Comparison of ENCODE assay signal across 8 mouse cellular contexts in genomic region chr19:4169378-4169784, GRCm38 (mm10). TPM values are rescaled to one million over a fixed set of nuclear protein-coding genes. Genes with fewer than 3 reads are reported as not detected.
DNase-seq lines count a peak whose midpoint lies in the region; ATAC-seq lines count a peak whose summit lies in the region.

No protein-coding gene starts in this region.

- H3K4me3 ChIP-seq in brown adipose tissue, adult 24 weeks (ENCODE audit: insufficient read depth, low read depth, low read length): peak overlapping the region; percentile 60
- H3K4me3 ChIP-seq in heart, embryonic 14.5 days (ENCODE audit: control insufficient read depth in 1 of 2, insufficient read depth in 1 of 2, low read depth in 1 of 2, low read length in 2 of 2): peak overlapping the region; percentile 46
- H3K4me3 ChIP-seq in liver, embryonic 13.5 days (replicated peaks): peak overlapping the region; percentile 65
- peak overlapping the region; percentile 53 for H3K4me3 ChIP-seq in stomach, embryonic 16.5 days (replicated peaks; ENCODE audit: low read length)

- H3K4me2 ChIP-seq in heart, embryonic 14.5 days (ENCODE audit: low read length): peak overlapping the region; percentile 91
- H3K4me2 ChIP-seq in liver, embryonic 13.5 days: peak overlapping the region; percentile 97
- peak overlapping the region; percentile 97 for H3K4me2 ChIP-seq in stomach, embryonic 16.5 days (ENCODE audit: low read depth, low read length)

- no peaks in the 10 kb centered on the region for H3K36me3 ChIP-seq in heart, embryonic 14.5 days (ENCODE audit: control insufficient read depth, insufficient read depth, low read length)
- H3K36me3 ChIP-seq in liver, embryonic 13.5 days: no peaks in the 10 kb centered on the region
- H3K36me3 ChIP-seq in stomach, embryonic 16.5 days (ENCODE audit: control insufficient read depth, insufficient read depth, low read length): no peaks in the 10 kb centered on the region

- peak; percentile 99 for DNase-seq in CD4-positive, CD25-positive, alpha-beta regulatory T cell, adult 2 months (ENCODE audit: low read depth, low spot score)
- peak; percentile 94 for DNase-seq in fibroblast of lung, adult 2 months (ENCODE audit: low read depth)
- peak; percentile 100 for DNase-seq in kidney, postnatal 14 days
- DNase-seq in liver, embryonic 13.5 days: peak; percentile 99
- DNase-seq in neural tube, embryonic 10.5 days (ENCODE audit: extremely low spot score, low spot score): peak; percentile 99

- no peaks in the 10 kb centered on the region for H3K9me3 ChIP-seq in heart, embryonic 14.5 days (ENCODE audit: control insufficient read depth, low read length)
- H3K9me3 ChIP-seq in liver, embryonic 13.5 days (replicated peaks): no peaks in the 10 kb centered on the region
- H3K9me3 ChIP-seq in stomach, embryonic 16.5 days (replicated peaks; ENCODE audit: control insufficient read depth, low read length): no peaks in the 10 kb centered on the region

- peak overlapping the region; percentile 78 for H3K27ac ChIP-seq in brown adipose tissue, adult 24 weeks (replicated peaks; ENCODE audit: low read depth, low read length)
- H3K27ac ChIP-seq in heart, embryonic 14.5 days (replicated peaks in 1 of 2; ENCODE audit: control insufficient read depth in 1 of 2, insufficient read depth in 1 of 2, low read depth in 2 of 2, low read length in 2 of 2): peak overlapping the region; percentile 74 to 92
- H3K27ac ChIP-seq in liver, embryonic 13.5 days: peak overlapping the region; percentile 87
- peak overlapping the region; percentile 93 for H3K27ac ChIP-seq in stomach, embryonic 16.5 days (ENCODE audit: low read length)

- under 1% methylated on average over 43 of the region's 43 CpGs for WGBS in heart, embryonic 14.5 days
- WGBS in liver, embryonic 13.5 days (ENCODE audit: insufficient replicate concordance): under 1% methylated on average over 43 of the region's 43 CpGs
- WGBS in stomach, embryonic 16.5 days: under 1% methylated on average over 43 of the region's 43 CpGs

- peaks cover 11% of the 10 kb centered on the region for H3K4me1 ChIP-seq in brown adipose tissue, adult 24 weeks (ENCODE audit: control insufficient read depth, insufficient read depth, insufficient read length, low read length)
- peaks cover 29 to 50% of the 10 kb centered on the region in 2 experiments for H3K4me1 ChIP-seq in heart, embryonic 14.5 days (ENCODE audit: control insufficient read depth in 2 of 2, insufficient read depth in 2 of 2, low read length in 2 of 2)
- peaks cover 48% of the 10 kb centered on the region for H3K4me1 ChIP-seq in liver, embryonic 13.5 days (replicated peaks)
- H3K4me1 ChIP-seq in stomach, embryonic 16.5 days (ENCODE audit: control insufficient read depth, insufficient read depth, low read length): peaks cover 12% of the 10 kb centered on the region; the same call in 1 of the 2 replicates

- ATAC-seq in heart, embryonic 14.5 days (ENCODE audit: insufficient number of reproducible peaks, insufficient read depth, low FRiP score, low read depth): peak; percentile 89
- peak; percentile 92 for ATAC-seq in liver, embryonic 13.5 days (ENCODE audit: low read depth)
- peak; percentile 96 for ATAC-seq in stomach, embryonic 16.5 days (ENCODE audit: insufficient read depth, low FRiP score)

- no peaks in the 10 kb centered on the region for H3K27me3 ChIP-seq in heart, embryonic 14.5 days (ENCODE audit: control insufficient read depth, insufficient read depth, low read length)
- no peaks in the 10 kb centered on the region for H3K27me3 ChIP-seq in liver, embryonic 13.5 days
- H3K27me3 ChIP-seq in stomach, embryonic 16.5 days (ENCODE audit: control insufficient read depth, insufficient read depth, low read length): no peaks in the 10 kb centered on the region

- H3K9ac ChIP-seq in heart, embryonic 14.5 days (ENCODE audit: low read length): peak overlapping the region; percentile 86
- H3K9ac ChIP-seq in liver, embryonic 13.5 days: peak overlapping the region; percentile 83
- H3K9ac ChIP-seq in stomach, embryonic 16.5 days (ENCODE audit: low read length): peak overlapping the region; percentile 90

RNA-seq across cellular contexts. Expression of gene Carns1, which starts 5.9 kb away (rescaled TPM):
- polyA plus RNA-seq in brown adipose tissue, adult 24 weeks (2012; ENCODE audit: insufficient read depth, insufficient read length, missing spikeins): 2.1 and 3.1 TPM in 2 replicates
- 6.5 and 8.7 TPM in 2 replicates for polyA plus RNA-seq in heart, embryonic 14.5 days (2014; fragmentation: Nextera tagmentation; extraction: Ambion mirVana)
- polyA plus RNA-seq in liver, embryonic 13.5 days (2015; fragmentation: Nextera tagmentation; extraction: Ambion mirVana): 0.38 and 0.43 TPM in 2 replicates
- polyA plus RNA-seq in stomach, embryonic 16.5 days (2015; fragmentation: Nextera tagmentation; extraction: Ambion mirVana): 1.8 and 3.1 TPM in 2 replicates

RNA-seq across cellular contexts. Expression of gene Rps6kb2, which starts 6.2 kb away (rescaled TPM):
- polyA plus RNA-seq in brown adipose tissue, adult 24 weeks (2012; ENCODE audit: insufficient read depth, insufficient read length, missing spikeins): 17.2 and 17.7 TPM in 2 replicates
- polyA plus RNA-seq in heart, embryonic 14.5 days (2014; fragmentation: Nextera tagmentation; extraction: Ambion mirVana): 31.4 and 34.4 TPM in 2 replicates
- polyA plus RNA-seq in liver, embryonic 13.5 days (2015; fragmentation: Nextera tagmentation; extraction: Ambion mirVana): 30.0 and 34.2 TPM in 2 replicates
- 50.2 and 60.4 TPM in 2 replicates for polyA plus RNA-seq in stomach, embryonic 16.5 days (2015; fragmentation: Nextera tagmentation; extraction: Ambion mirVana)

RNA-seq across cellular contexts. Expression of gene Ptprcap, which starts 16.0 kb away (rescaled TPM):
- 1.3 and 3.3 TPM in 2 replicates for polyA plus RNA-seq in brown adipose tissue, adult 24 weeks (2012; ENCODE audit: insufficient read depth, insufficient read length, missing spikeins)
- polyA plus RNA-seq in heart, embryonic 14.5 days (2014; fragmentation: Nextera tagmentation; extraction: Ambion mirVana): 0.54 and 0.82 TPM in 2 replicates
- polyA plus RNA-seq in liver, embryonic 13.5 days (2015; fragmentation: Nextera tagmentation; extraction: Ambion mirVana): 18.8 and 21.3 TPM in 2 replicates
- 5.8 and 6.2 TPM in 2 replicates for polyA plus RNA-seq in stomach, embryonic 16.5 days (2015; fragmentation: Nextera tagmentation; extraction: Ambion mirVana)

RNA-seq across cellular contexts. Expression of gene Coro1b, which starts 21.0 kb away (rescaled TPM):
- polyA plus RNA-seq in brown adipose tissue, adult 24 weeks (2012; ENCODE audit: insufficient read depth, insufficient read length, missing spikeins): 103 and 112 TPM in 2 replicates
- polyA plus RNA-seq in heart, embryonic 14.5 days (2014; fragmentation: Nextera tagmentation; extraction: Ambion mirVana): 117 and 122 TPM in 2 replicates
- 70.7 and 72.6 TPM in 2 replicates for polyA plus RNA-seq in liver, embryonic 13.5 days (2015; fragmentation: Nextera tagmentation; extraction: Ambion mirVana)
- polyA plus RNA-seq in stomach, embryonic 16.5 days (2015; fragmentation: Nextera tagmentation; extraction: Ambion mirVana): 176 and 182 TPM in 2 replicates

RNA-seq across cellular contexts. Expression of gene Tbc1d10c, which starts 21.7 kb away (rescaled TPM):
- 0.83 TPM in 1 of 2 replicates, not detected in the other for polyA plus RNA-seq in brown adipose tissue, adult 24 weeks (2012; ENCODE audit: insufficient read depth, insufficient read length, missing spikeins)
- 2.2 and 2.6 TPM in 2 replicates for polyA plus RNA-seq in heart, embryonic 14.5 days (2014; fragmentation: Nextera tagmentation; extraction: Ambion mirVana)
- 3.7 TPM in 2 replicates for polyA plus RNA-seq in liver, embryonic 13.5 days (2015; fragmentation: Nextera tagmentation; extraction: Ambion mirVana)
- 3.6 and 3.8 TPM in 2 replicates for polyA plus RNA-seq in stomach, embryonic 16.5 days (2015; fragmentation: Nextera tagmentation; extraction: Ambion mirVana)

Comparison
In these comparisons a context has a peak if more than half of its experiments do, and no peak if none do; other contexts are left out.
1. Peak in every context shown above with its lines: DNase-seq, ATAC-seq, H3K4me3 ChIP-seq and H3K27ac ChIP-seq.